Mouse (Mus musculus) brain, embryonic 14.5 days (tissue): ENCODE measurements around the gene Hpcal4.

Source experiments
- CTCF ChIP-seq: fragments of 200-500 bp; IDR thresholded peaks from 2 replicates; pipeline ENCODE4 v1.5.1; 2012; ENCODE audit warnings: inconsistent platforms, mild to moderate bottlenecking, moderate library complexity, borderline replicate concordance; ENCODE audit not compliant: insufficient read depth, insufficient read length; ENCODE audit errors: extremely low read depth
- POLR2A ChIP-seq: fragments of 200-500 bp; IDR thresholded peaks from 2 replicates; pipeline ENCODE4 v1.6.1; 2012; ENCODE audit warnings: mild to moderate bottlenecking, inconsistent platforms, borderline replicate concordance; ENCODE audit not compliant: poor library complexity, insufficient read depth, insufficient read length, severe bottlenecking; ENCODE audit errors: extremely low read depth

DNA sequence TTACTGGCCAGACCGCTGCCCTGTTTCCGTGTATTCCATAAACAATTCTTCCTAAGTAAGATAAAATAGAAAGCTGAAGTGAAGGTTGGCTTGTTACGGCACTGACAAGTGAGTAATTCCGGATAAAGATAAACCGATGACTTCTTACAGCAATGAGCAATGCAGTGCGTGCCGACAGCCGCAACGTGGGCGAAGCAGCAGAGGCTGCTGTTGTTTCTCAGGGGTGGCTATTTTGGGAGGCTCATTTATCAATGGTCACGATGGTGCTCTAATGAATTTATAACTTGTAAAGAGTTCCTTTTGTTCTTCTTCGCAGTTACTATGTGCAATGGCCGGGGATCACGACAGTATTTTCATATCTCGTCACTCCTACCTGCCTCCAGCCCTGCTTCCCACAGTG, 18.9 kb upstream of the Hpcal4 start:
- TF ChIP-seq POLR2A (no peak), CTCF (no peak)
